Mouse (Mus musculus) brain, embryonic 14.5 days (tissue): ENCODE results near the gene Gm10272.

Source experiments
- CTCF ChIP-seq: fragments of 200-500 bp; IDR thresholded peaks from 2 replicates; pipeline ENCODE4 v1.5.1; 2012; ENCODE audit warnings: inconsistent platforms, mild to moderate bottlenecking, moderate library complexity, borderline replicate concordance; ENCODE audit not compliant: insufficient read depth, insufficient read length; ENCODE audit errors: extremely low read depth
- POLR2A ChIP-seq: fragments of 200-500 bp; IDR thresholded peaks from 2 replicates; pipeline ENCODE4 v1.6.1; 2012; ENCODE audit warnings: mild to moderate bottlenecking, inconsistent platforms, borderline replicate concordance; ENCODE audit not compliant: poor library complexity, insufficient read depth, insufficient read length, severe bottlenecking; ENCODE audit errors: extremely low read depth

DNA sequence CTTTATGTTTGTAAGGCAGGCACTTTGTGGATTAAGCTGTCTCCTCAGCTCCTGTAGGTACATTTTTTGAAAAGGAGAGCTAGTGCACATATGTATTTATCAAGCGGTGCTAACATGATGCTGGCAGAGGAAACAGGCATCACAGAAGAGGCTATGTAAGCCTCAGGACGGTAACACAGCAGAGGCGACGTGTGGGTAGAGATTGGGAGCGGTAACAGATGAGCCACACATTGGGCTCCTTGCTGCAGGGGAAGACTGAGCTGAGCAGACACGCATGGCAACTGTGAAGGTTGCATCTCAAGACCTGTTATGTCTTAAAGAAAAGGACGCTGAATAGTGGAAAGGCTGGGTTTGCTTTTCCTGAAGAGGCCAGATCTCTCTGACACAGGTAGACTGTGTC, 23.4 kb upstream of the Gm10272 start:
- no peak for TF ChIP-seq CTCF
- no peak for TF ChIP-seq POLR2A
